Mouse (Mus musculus): ENCODE data around the gene Reep3.

DNA sequence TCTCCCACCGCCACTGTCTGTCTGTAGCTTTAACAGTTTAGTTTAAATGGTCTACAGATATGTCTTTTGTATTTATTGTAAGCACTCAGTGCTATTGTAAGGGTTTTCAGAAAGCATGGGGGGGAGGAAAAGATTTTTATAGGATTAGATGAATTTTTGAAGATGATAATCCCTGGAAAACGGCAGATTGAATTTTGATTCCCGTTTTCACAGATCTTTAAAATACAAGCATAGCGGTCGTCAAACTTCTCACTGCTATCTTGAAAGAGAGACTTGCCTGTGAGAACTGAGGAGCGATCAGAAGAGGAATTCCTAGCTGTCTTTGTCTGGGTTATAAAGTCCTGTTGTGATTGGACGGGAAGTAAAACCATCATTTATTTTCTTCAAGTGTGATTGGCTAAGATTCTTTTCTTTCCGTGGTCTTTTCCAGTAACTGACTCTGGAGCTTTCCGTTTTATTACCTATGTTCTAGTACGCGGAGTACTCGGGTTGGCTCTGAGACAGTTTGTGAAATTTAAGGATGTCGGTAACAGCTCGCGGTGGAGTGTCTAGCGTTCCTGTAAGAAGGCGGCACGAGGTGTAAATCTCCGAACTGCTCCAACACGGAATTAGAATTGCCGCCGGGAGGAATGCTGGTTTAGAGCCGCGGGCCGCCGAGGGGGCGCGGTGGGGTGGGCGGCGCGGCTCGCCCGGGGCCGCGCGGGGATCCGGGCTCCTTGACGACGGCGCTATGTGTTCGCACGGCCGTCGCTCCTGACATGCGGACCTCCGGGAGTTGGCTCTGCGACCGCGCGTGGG lies 29.5 kb upstream of the Reep3 start:
- TF ChIP-seq MAX (IDR thresholded peaks at IDR 0.05) (no peak), CTCF (IDR thresholded peaks at IDR 0.05; ENCODE audit: control insufficient read depth, insufficient read depth, insufficient read length) (no peak), USF1 (IDR thresholded peaks at IDR 0.05; ENCODE audit: low read depth) (no peak), MYOD1 (IDR thresholded peaks at IDR 0.05; ENCODE audit: control insufficient read depth, insufficient read length, low read depth) (no peak), FOSL1 (IDR thresholded peaks at IDR 0.05; ENCODE audit: insufficient read depth, low read length, poor library complexity, severe bottlenecking) (no peak), MYOG (IDR thresholded peaks at IDR 0.05; ENCODE audit: control insufficient read depth, extremely low read depth, insufficient read length) (no peak), CEBPB (IDR thresholded peaks at IDR 0.05; ENCODE audit: low read depth) (no peak)
